Mouse (Mus musculus): ENCODE measurements around the gene Cacna2d3. TPM values are rescaled to one million over a fixed set of nuclear protein-coding genes. Genes with fewer than 3 reads are reported as not detected.

Gene Cacna2d3
- total RNA-seq (2021) = 1 to 10 TPM in 1 of 2 experiments, under 1 TPM in 1; 0.56 to 1.4 TPM
- long read RNA-seq, experiment 1, partial matches to known transcripts = 0 of 18 reads
- long read RNA-seq, experiment 1, other reads (novel, unspliced or antisense) = 18 of 18 reads
- long read RNA-seq, experiment 2, partial matches to known transcripts = 0 of 19 reads
- long read RNA-seq, experiment 2, other reads (novel, unspliced or antisense) = 19 of 19 reads

- DNase-seq = peak; percentile 69
- intact Hi-C loops (cut with DNase I) = no loop called here
- Histone ChIP-seq H3K4me3 (peak within 1 kb of the TSS; percentile 75), H3K27ac (no peak within 1 kb of the TSS)
- TF ChIP-seq CTCF (IDR thresholded peaks at IDR 0.05) = no peak
Observed at GRCm38 (mm10) chr14:29721488-29722385, at the start of gene Cacna2d3. Gene Cacna2d3 (minus strand): TSS chr14:29721864.

DNA sequence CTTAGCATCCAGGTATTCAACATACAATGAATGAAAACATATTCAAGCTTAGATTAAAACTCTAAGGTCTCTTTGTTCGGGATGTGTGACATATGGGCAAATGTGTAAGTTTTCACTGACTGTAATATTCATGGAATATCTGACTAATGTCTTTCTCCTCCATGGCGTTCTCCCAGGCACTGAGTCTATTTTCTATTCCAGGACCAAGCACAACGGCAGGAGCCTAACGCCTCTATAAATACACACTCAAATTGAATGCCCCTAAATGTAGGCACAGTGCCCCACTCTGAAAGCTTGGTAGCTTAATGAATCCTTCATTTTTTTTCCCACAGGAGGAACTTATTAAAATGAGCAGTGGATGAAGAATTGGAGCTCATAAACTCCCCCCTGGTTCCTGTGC lies 47.8 kb upstream of the Cacna2d3 start:
- Histone ChIP-seq H3K27ac (no peak overlapping the region), H3K4me3 (no peak overlapping the region)
- no peak for DNase-seq
- intact Hi-C loops (cut with DNase I) = no loop called here
- TF ChIP-seq CTCF (IDR thresholded peaks at IDR 0.05) = no peak

DNA sequence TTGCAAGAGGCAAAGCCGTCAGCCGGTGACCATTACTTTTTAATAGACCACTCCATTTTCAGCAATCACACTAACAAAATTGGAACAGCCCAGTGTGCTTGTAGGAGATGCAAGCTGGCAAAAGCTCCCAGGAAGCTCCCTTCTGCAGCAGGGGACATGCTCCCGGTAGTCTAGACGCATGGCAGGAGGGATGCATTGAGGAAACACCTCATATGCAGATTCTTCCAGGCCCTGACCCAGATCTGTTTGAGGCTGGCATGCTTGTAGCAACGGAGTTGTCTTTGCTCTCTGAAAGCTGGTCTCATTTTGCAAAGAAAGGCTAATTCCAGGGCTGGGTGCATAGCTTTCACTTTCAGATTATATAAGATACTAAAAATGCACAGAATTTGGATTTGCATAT lies 31.2 kb upstream of the Cacna2d3 start:
- no peak for TF ChIP-seq CTCF (IDR thresholded peaks at IDR 0.05)
- H3K4me3 ChIP-seq = no peak overlapping the region
- no peak overlapping the region for H3K27ac ChIP-seq
- DNase-seq = no peak
- intact Hi-C loops (cut with DNase I) = no loop called here

DNA sequence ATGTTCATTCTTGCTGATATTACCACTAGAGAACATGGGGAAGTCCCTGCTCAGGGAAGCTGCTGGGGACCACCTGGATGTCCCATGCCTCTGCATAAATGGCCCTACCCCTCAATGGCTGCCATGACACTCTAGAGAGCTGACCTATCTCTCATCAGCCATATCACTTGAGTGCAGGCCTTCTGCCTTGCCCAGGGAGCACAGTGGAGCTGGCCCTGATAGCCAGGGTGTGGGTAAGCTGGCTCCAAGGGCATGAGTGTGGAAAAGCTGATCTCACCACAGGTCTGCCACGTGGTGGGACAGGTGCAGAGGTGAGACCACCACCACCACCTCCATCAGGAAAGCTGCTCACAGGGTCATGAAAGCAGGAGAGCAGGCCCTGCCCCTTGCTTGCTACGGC lies 17.1 kb upstream of the Cacna2d3 start:
- Histone ChIP-seq H3K4me3 (no peak overlapping the region), H3K27ac (no peak overlapping the region)
- no peak for TF ChIP-seq CTCF (IDR thresholded peaks at IDR 0.05)
- intact Hi-C loops (cut with DNase I) = no loop called here
- DNase-seq = no peak

DNA sequence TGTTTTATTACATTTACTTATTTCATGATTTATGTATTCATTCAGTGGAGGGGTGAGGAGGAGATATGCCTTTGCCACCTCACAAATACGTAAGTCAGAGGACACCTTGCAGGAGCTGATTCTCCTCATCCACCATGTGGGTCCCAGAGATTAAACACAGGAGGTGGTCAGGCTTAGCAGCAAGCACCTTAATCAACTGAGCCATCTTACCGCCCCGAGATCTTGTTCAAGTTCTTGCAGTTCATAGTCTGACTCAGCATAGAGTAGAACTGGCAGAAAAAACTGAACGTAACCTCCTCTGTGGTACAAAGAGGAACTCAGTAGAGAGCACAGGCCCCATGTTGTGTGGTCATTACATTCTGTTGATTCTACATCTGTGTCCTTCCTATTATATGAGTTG lies 8.6 kb upstream of the Cacna2d3 start:
- intact Hi-C loops (cut with DNase I) = no loop called here
- DNase-seq = no peak
- no peak overlapping the region for H3K4me3 ChIP-seq
- no peak for TF ChIP-seq CTCF (IDR thresholded peaks at IDR 0.05)
- no peak overlapping the region for H3K27ac ChIP-seq

GRCm38 (mm10) chr14:29729009-29729408 lies 7.3 kb upstream of the Cacna2d3 start:
- TF ChIP-seq CTCF (IDR thresholded peaks at IDR 0.05) = no peak

DNA sequence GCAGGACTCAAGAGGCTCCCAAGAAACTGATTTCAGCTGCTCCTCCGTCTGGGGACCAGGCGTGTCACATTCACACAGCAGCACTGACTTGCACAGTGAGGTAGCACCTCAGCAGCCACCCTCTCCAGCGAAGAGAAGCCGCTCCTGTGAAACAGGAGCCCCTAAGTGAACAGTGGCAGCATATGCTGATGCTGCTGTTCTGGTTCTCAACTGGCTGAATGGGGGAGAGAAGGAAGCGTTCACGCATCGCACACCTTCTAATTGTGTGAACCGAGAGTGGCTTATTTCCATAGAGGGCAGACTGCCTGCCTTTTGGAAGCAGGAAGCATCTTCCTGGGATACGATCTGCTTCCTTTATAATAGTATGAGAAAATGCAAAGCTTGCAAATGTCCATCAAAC lies 5.9 kb upstream of the Cacna2d3 start:
- no peak for TF ChIP-seq CTCF (IDR thresholded peaks at IDR 0.05)
- no peak for DNase-seq
- Histone ChIP-seq H3K4me3 (no peak overlapping the region), H3K27ac (no peak overlapping the region)
- intact Hi-C loops (cut with DNase I) = no loop called here

More at GRCm38 (mm10) chr14:29729009-29729408, 7.3 kb upstream of the Cacna2d3 start:
- DNase-seq = no peak
- intact Hi-C loops (cut with DNase I) = no loop called here
- no peak overlapping the region for H3K4me3 ChIP-seq
- H3K27ac ChIP-seq = no peak overlapping the region

DNA sequence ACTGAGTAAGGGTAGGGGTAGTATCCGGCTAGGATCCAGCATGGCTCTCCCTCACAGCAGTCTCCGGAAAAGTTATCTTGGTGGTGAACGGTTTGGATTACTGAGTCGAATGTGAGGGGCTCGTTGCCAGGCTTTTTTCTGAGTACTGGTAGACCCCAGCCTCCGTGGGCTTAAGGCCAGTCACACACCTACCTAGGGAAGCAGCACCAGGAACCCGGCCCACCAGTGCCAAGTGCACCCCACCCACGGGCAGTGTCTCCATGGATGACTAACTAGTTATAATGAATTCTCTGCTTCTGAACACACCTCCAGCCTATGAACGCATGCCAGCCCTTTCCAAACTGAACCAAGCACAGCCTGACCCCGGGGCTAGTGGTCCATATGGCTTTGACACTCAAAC lies 1.6 kb upstream of the Cacna2d3 start:
- Histone ChIP-seq H3K27ac (no peak overlapping the region), H3K4me3 (peak overlapping the region; percentile 75; the same call in 1 of the 2 replicates)
- DNase-seq = no peak
- intact Hi-C loops (cut with DNase I) = no loop called here
- no peak for TF ChIP-seq CTCF (IDR thresholded peaks at IDR 0.05)

GRCm38 (mm10) chr14:29722386-29723221 lies 940 bp upstream of the Cacna2d3 start:
- H3K27ac ChIP-seq = no peak overlapping the region
- peak overlapping the region; percentile 75 for H3K4me3 ChIP-seq
- TF ChIP-seq CTCF (IDR thresholded peaks at IDR 0.05) = no peak
- no peak for DNase-seq
- intact Hi-C loops (cut with DNase I) = no loop called here

DNA sequence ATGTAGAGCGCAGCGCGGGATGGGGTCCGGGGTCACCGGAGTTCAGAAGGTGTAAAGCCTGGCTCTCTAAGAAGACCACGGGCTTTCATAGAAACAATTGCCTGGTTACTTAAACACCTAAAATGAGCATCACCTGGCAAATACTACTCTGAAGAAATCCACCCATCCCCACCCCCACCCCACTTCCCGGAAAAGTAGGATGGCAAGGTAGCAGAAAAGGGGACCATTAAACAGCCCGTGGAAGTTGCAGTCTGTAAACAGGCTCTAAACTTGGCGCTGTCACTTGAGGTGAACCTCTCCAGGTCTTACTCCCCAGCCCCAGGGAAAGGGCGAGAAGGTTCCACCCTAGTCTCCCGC lies 555 bp downstream of the Cacna2d3 start:
- no peak for DNase-seq
- no peak for TF ChIP-seq CTCF (IDR thresholded peaks at IDR 0.05)
- intact Hi-C loops (cut with DNase I) = no loop called here
- Histone ChIP-seq H3K4me3 (peak overlapping the region; percentile 75), H3K27ac (no peak overlapping the region)

- no peak for DNase-seq
- H3K4me3 ChIP-seq = no peak overlapping the region
- intact Hi-C loops (cut with DNase I) = no loop called here
- H3K27ac ChIP-seq = no peak overlapping the region
- no peak for TF ChIP-seq CTCF (IDR thresholded peaks at IDR 0.05)
Observed at GRCm38 (mm10) chr14:29720334-29720911, 1.2 kb downstream of the Cacna2d3 start.

GRCm38 (mm10) chr14:29712621-29713020 lies 9.0 kb downstream of the Cacna2d3 start:
- H3K4me3 ChIP-seq = no peak overlapping the region
- no peak for TF ChIP-seq CTCF (IDR thresholded peaks at IDR 0.05)
- intact Hi-C loops (cut with DNase I) = no loop called here
- no peak overlapping the region for H3K27ac ChIP-seq
- no peak for DNase-seq

Measured in gastrocnemius, adult 2 months (tissue).